Mouse (Mus musculus): ENCODE results near the gene Cdan1.

GRCm38 (mm10) chr2:120710948-120711347 is 139.0 kb downstream of the Cdan1 start:
- TF ChIP-seq MAFK (IDR thresholded peaks at IDR 0.05; ENCODE audit: insufficient replicate concordance, low read length) (no peak), RCOR1 (conservative IDR thresholded peaks at IDR 0.05; ENCODE audit: low read depth, low read length) (no peak), ZMIZ1 (IDR thresholded peaks at IDR 0.05; ENCODE audit: low read depth, low read length) (no peak)
